Mouse (Mus musculus) B cell, adult 2 months (primary cell): ENCODE measurements around the gene Safb.

Experiments
- DNase-seq, 2 experiments: peaks; one replicate each; pipeline ENCODE4 v3.0.0; 2022

The Safb gene

GRCm38 (mm10) chr17:56561866-56562265, 22.8 kb upstream of the Safb start:
- no peak for DNase-seq

GRCm38 (mm10) chr17:56566293-56566692, 18.3 kb upstream of the Safb start:
- DNase-seq, result no peak

GRCm38 (mm10) chr17:56566918-56567317, 17.7 kb upstream of the Safb start:
- DNase-seq, result no peak

GRCm38 (mm10) chr17:56567370-56567769, 17.3 kb upstream of the Safb start:
- no peak for DNase-seq

- DNase-seq, result no peak
Measured at GRCm38 (mm10) chr17:56570287-56570686, 14.3 kb upstream of the Safb start.

GRCm38 (mm10) chr17:56572154-56572553, 12.5 kb upstream of the Safb start:
- no peak for DNase-seq

- DNase-seq, result no peak
Measured at GRCm38 (mm10) chr17:56572939-56573338, 11.7 kb upstream of the Safb start.

GRCm38 (mm10) chr17:56583071-56583470, 1.6 kb upstream of the Safb start:
- DNase-seq, result peak in 1 of 2 experiments; percentile 21

- DNase-seq, result no peak
Measured at GRCm38 (mm10) chr17:56583611-56584256, 891 bp upstream of the Safb start.

- peak; percentile 75 to 77 for DNase-seq
Measured at GRCm38 (mm10) chr17:56585171-56585821, 671 bp downstream of the Safb start.

- DNase-seq, result no peak
Measured at GRCm38 (mm10) chr17:56587773-56588172, 3.1 kb downstream of the Safb start.

- no peak for DNase-seq
Measured at GRCm38 (mm10) chr17:56588921-56589320, 4.3 kb downstream of the Safb start.

GRCm38 (mm10) chr17:56592553-56592952, 7.9 kb downstream of the Safb start:
- no peak for DNase-seq

- no peak for DNase-seq
Measured at GRCm38 (mm10) chr17:56593527-56594271, 9.1 kb downstream of the Safb start.

- DNase-seq, result no peak
Measured at GRCm38 (mm10) chr17:56603186-56604069, 18.8 kb downstream of the Safb start.

GRCm38 (mm10) chr17:56604070-56604380, 19.4 kb downstream of the Safb start:
- DNase-seq, result no peak

- DNase-seq, result no peak
Measured at GRCm38 (mm10) chr17:56604422-56604821, 19.8 kb downstream of the Safb start.

- no peak for DNase-seq
Measured at GRCm38 (mm10) chr17:56605431-56605830, 20.8 kb downstream of the Safb start.

- DNase-seq, result no peak
Measured at GRCm38 (mm10) chr17:56607521-56608062, 23.0 kb downstream of the Safb start.

GRCm38 (mm10) chr17:56608699-56609098, 24.1 kb downstream of the Safb start:
- DNase-seq, result no peak

GRCm38 (mm10) chr17:56609452-56610171, 25.0 kb downstream of the Safb start, which contains the start of gene 2410015M20Rik:
Gene 2410015M20Rik, minus strand, starts transcription at chr17:56609771.
- DNase-seq, result peak; percentile 90 to 93

- no peak for DNase-seq
Measured at GRCm38 (mm10) chr17:56611323-56611722, 26.7 kb downstream of the Safb start.
